Mouse (Mus musculus) limb, embryonic 14.5 days (tissue): Measurements from ENCODE around the gene Abcb10. TPM values are rescaled to one million over a fixed set of nuclear protein-coding genes. Genes with fewer than 3 reads are reported as not detected.
"Not testable (repeated sequence)": the region's sequence is repeated elsewhere in the genome, so short reads cannot be mapped to it uniquely, and the experiment has no call there.

ENCODE experiments used
- ATAC-seq: fragments of 200-750 bp; cut with Nextera tagmentation; 2 replicates; pipeline ENCODE4 v1.8.0; 2017; ENCODE audit warnings: low read depth, moderate number of reproducible peaks, moderate TSS enrichment; ENCODE audit not compliant: low FRiP score
- DNase-seq: peaks from one replicate; pipeline ENCODE4 v3.0.0-alpha.2; 2015; ENCODE audit warnings: low spot score
- H3K27ac ChIP-seq: fragments of 300-500 bp; sonication (generic); replicated peaks from 2 replicates; pipeline ENCODE4 v1.5.1; 2014; ENCODE audit warnings: low read depth, mild to moderate bottlenecking, low read length, moderate library complexity, mixed read lengths
- H3K27me3 ChIP-seq: fragments of 300-500 bp; sonication (generic); 2 replicates; pipeline ENCODE4 v1.6.1; 2014; ENCODE audit warnings: low read length, mixed read lengths; ENCODE audit not compliant: control insufficient read depth, insufficient read depth
- H3K36me3 ChIP-seq: fragments of 300-500 bp; sonication (generic); 2 replicates; pipeline ENCODE4 v1.6.1; 2014; ENCODE audit warnings: mild to moderate bottlenecking, low read length, moderate library complexity, mixed read lengths; ENCODE audit not compliant: control insufficient read depth, insufficient read depth
- H3K4me1 ChIP-seq: fragments of 300-500 bp; sonication (generic); 2 replicates; pipeline ENCODE4 v1.6.1; 2014; ENCODE audit warnings: antibody characterized with exemption, low read length, mixed read lengths; ENCODE audit not compliant: control insufficient read depth, insufficient read depth
- H3K4me2 ChIP-seq: fragments of 300-500 bp; sonication (generic); replicated peaks from 2 replicates; pipeline ENCODE4 v1.6.1; 2014; ENCODE audit warnings: low read depth, mild to moderate bottlenecking, low read length, moderate library complexity; ENCODE audit not compliant: severe bottlenecking
- H3K4me3 ChIP-seq: fragments of 300-500 bp; sonication (generic); replicated peaks from 2 replicates; pipeline ENCODE4 v1.5.1; 2014; ENCODE audit warnings: low read length
- H3K9ac ChIP-seq: fragments of 300-500 bp; sonication (generic); 2 replicates; pipeline ENCODE4 v1.6.1; 2014; ENCODE audit warnings: mild to moderate bottlenecking, low read depth, low read length, moderate library complexity; ENCODE audit not compliant: severe bottlenecking
- H3K9me3 ChIP-seq: fragments of 300-500 bp; sonication (generic); 2 replicates; pipeline ENCODE4 v1.6.1; 2016; ENCODE audit warnings: low read length; ENCODE audit not compliant: control insufficient read depth
- POLR2A ChIP-seq: fragments of 200-500 bp; IDR thresholded peaks from 2 replicates; pipeline ENCODE4 v1.8.0; 2012; ENCODE audit warnings: inconsistent platforms, mild to moderate bottlenecking, moderate library complexity, borderline replicate concordance; ENCODE audit not compliant: insufficient read depth, insufficient read length; ENCODE audit errors: extremely low read depth
- WGBS: fragments of 180-500 bp; shearing (Covaris S2); extraction: QIAGEN DNeasy Blood & Tissue Kit; methylation state at CpG from one replicate; pipeline ENCODE4 v1.1.7; 2014; 5-methylcytosine and 5-hydroxymethylcytosine counted together
- polyA plus RNA-seq, 2 experiments: library from polyadenylated mRNA; depleted of rRNA in 1 of 2; stranded (reverse) in 1 of 2; unstranded in 1 of 2; fragments of >200 nt; fragmentation: Nextera tagmentation in 1 of 2; extraction: Ambion mirVana in 1 of 2; gene quantifications; 2 replicates each; pipeline versions ENCODE4 v1.2.1 to v1.2.3; 2012 to 2014

Abcb10 gene
- polyA plus RNA-seq (2012; rRNA removed) = 14.0 and 15.4 TPM in 2 replicates
- 19.2 and 20.9 TPM in 2 replicates for polyA plus RNA-seq (2014; fragmentation: Nextera tagmentation; extraction: Ambion mirVana)

GRCm38 (mm10) chr8:123982826-123983400 lies at the start of gene Abcb10:
Abcb10 (minus strand) TSS chr8:123983122.
- Histone ChIP-seq H3K36me3 (no peaks in the 10 kb centered on the region), H3K4me2 (peak within 1 kb of the TSS; percentile 90), H3K4me1 (no peaks in the 10 kb centered on the region), H3K27me3 (no peaks in the 10 kb centered on the region), H3K27ac (peak within 1 kb of the TSS; percentile 81), H3K4me3 (peak within 1 kb of the TSS; percentile 70), H3K9me3 (no peaks in the 10 kb centered on the region), H3K9ac (peak within 1 kb of the TSS; percentile 74)
- WGBS = 0% methylated on average over 31 of the region's 56 CpGs
- peak; percentile 95 for ATAC-seq
- peak; percentile 80 for DNase-seq
- TF ChIP-seq POLR2A = peak; percentile 42; the same call in 1 of the 2 replicates

- no peaks in the 10 kb centered on the region for H3K27me3 ChIP-seq
- no peak overlapping the region for H3K4me2 ChIP-seq
- ATAC-seq (no peak), DNase-seq (no peak)
- 88% methylated on average over 6 of the region's 6 CpGs for WGBS
- H3K9me3 ChIP-seq = no peaks in the 10 kb centered on the region
- no peaks in the 10 kb centered on the region for H3K4me1 ChIP-seq
- H3K36me3 ChIP-seq = peaks cover 64% of the 10 kb centered on the region
- H3K4me3 ChIP-seq = no peak overlapping the region
- no peak overlapping the region for H3K27ac ChIP-seq
- no peak overlapping the region for H3K9ac ChIP-seq
- TF ChIP-seq POLR2A = no peak
These were observed 44.9 kb upstream of the Abcb10 start for GRCm38 (mm10) chr8:124027831-124028230.

- H3K27ac ChIP-seq, H3K9me3 ChIP-seq, H3K4me2 ChIP-seq, H3K4me1 ChIP-seq, DNase-seq, H3K27me3 ChIP-seq, ATAC-seq, H3K4me3 ChIP-seq, H3K9ac ChIP-seq: not testable (repeated sequence)
- WGBS = 83% methylated on average over 2 of the region's 2 CpGs
- peaks cover 61% of the 10 kb centered on the region for H3K36me3 ChIP-seq
These were observed 43.3 kb upstream of the Abcb10 start for GRCm38 (mm10) chr8:124026265-124026664.

GRCm38 (mm10) chr8:124021237-124022227 lies 38.6 kb upstream of the Abcb10 start, which contains the start of the genes Taf5l and Urb2:
Taf5l (minus strand) TSS chr8:124021397.
Urb2 (plus strand) TSS chr8:124021508.
- Histone ChIP-seq H3K27me3 (no peaks in the 10 kb centered on the region), H3K4me2 (peak within 1 kb of the TSS; percentile 66), H3K27ac (peak within 1 kb of the TSS; percentile 87), H3K4me1 (peaks cover 26% of the 10 kb centered on the region), H3K36me3 (peaks cover 18% of the 10 kb centered on the region), H3K9me3 (no peaks in the 10 kb centered on the region), H3K4me3 (peak within 1 kb of the TSS; percentile 79), H3K9ac (peak within 1 kb of the TSS; percentile 84)
- ATAC-seq (peak; percentile 93), DNase-seq (peak; percentile 92)
- WGBS = under 1% methylated on average over 40 of the region's 74 CpGs
- peak; percentile 66; the same call in 1 of the 2 replicates for TF ChIP-seq POLR2A
